Mouse (Mus musculus) stomach, postnatal 0 days (tissue): ENCODE measurements around the gene Slc16a14.

Experiments
- CTCF ChIP-seq: IDR thresholded peaks from 2 replicates; pipeline ENCODE4 v1.5.1; 2016; ENCODE audit warnings: antibody characterized with exemption, low read depth, mild to moderate bottlenecking, moderate library complexity
- EP300 ChIP-seq: optimal IDR thresholded peaks from 2 replicates; pipeline ENCODE3; 2016; ENCODE audit warnings: antibody characterized with exemption

DNA sequence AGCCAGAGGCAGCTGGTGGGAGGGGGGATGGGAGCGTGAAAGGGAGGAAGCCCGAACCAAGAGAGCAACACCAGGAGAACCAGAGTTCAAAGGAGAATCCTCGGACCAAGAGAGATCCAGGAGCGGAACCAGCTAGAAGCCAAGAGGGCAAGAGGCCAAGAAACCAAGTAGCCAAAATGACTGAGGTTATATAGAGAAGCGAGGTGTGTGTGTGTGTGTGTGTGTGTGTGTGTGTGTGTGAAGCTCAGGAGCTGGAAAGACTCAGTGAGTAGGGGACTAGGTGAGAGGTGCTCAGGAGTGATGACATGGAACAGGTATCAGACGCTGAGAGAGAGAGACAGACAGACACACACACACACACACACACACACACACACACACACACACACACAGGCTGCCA lies 63.8 kb downstream of the Slc16a14 start:
- no peak for TF ChIP-seq CTCF
- TF ChIP-seq EP300 = no peak
